Mouse (Mus musculus) thymus, adult 2 months (tissue): ENCODE data around the gene Bzw1.

Experiments used
- CTCF ChIP-seq: fragments of 200-500 bp; IDR thresholded peaks from 2 replicates; pipeline ENCODE4 v1.5.1; 2012; ENCODE audit warnings: mild to moderate bottlenecking, control low read depth, low read length, moderate library complexity, borderline replicate concordance; ENCODE audit not compliant: control insufficient read depth, poor library complexity, insufficient read depth; ENCODE audit errors: extremely low read depth
- POLR2A ChIP-seq: fragments of 200-500 bp; IDR thresholded peaks from 2 replicates; pipeline ENCODE4 v1.6.1; 2012; ENCODE audit warnings: mild to moderate bottlenecking, low read length, control low read depth, moderate library complexity; ENCODE audit not compliant: control insufficient read depth, poor library complexity, insufficient read depth; ENCODE audit errors: extremely low read depth

DNA sequence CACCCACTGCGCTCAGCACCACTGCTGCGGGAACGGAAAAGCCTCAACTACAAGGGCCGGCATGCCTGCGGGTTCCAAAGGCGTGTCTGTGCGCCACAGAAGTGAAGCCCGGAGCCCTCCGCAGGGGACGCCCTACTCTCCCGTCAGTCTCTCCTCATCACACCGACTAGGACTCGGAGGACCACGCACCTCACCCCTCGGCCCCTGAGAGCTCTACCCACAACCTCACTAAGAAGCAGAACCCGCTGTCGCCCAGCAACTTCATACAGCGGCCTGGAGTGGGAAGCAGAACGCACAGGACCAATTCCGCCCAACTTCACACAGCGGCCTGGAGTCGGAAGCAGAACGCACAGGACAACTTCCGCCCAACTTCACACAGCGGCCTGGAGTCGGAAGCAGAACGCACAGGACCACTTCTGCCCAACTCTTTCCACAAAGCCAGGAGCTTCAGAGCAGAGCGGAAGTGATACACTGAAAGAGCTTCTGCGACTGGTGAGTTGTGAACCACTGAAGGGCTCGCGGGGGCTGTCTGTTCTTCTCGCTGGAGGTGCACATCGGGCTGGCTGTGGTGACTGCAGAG is 52.5 kb downstream of the Bzw1 start, which contains the start of the genes Nif3l1 and Ppil3:
- peak; percentile 37; the same call in 1 of the 2 replicates for TF ChIP-seq POLR2A
- peak; percentile 12; the same call in 1 of the 2 replicates for TF ChIP-seq CTCF
